Mouse (Mus musculus) thymus, adult 2 months (tissue): ENCODE measurements at regions not wholly inside any gene's neighbourhood (a gene's known extent, or its start where the extent isn't known, plus 50 kb on each side); places are given as distances from the start of the nearest gene placed in this dataset.

Experiments used
- DNase-seq: peaks from one replicate; pipeline ENCODE4 v3.0.0; 2021
- H3K27ac ChIP-seq: fragments of 200-500 bp; 2 replicates; pipeline ENCODE4 v1.5.1; 2012; ENCODE audit warnings: low read length, control low read depth; ENCODE audit not compliant: control insufficient read depth, insufficient read depth
- H3K27me3 ChIP-seq: fragments of 200-500 bp; 2 replicates; pipeline ENCODE4 v1.6.1; 2012; ENCODE audit warnings: mild to moderate bottlenecking, low read length, moderate library complexity, mixed read lengths; ENCODE audit not compliant: control insufficient read depth, insufficient read depth
- H3K36me3 ChIP-seq: fragments of 200-500 bp; 2 replicates; pipeline ENCODE4 v1.6.1; 2012; ENCODE audit warnings: mild to moderate bottlenecking, low read length, moderate library complexity; ENCODE audit not compliant: control insufficient read depth, insufficient read depth
- H3K4me1 ChIP-seq: fragments of 200-500 bp; replicated peaks from 2 replicates; pipeline ENCODE4 v1.6.1; 2012; ENCODE audit warnings: low read length; ENCODE audit not compliant: control insufficient read depth, insufficient read depth
- H3K4me3 ChIP-seq: fragments of 200-500 bp; 2 replicates; pipeline ENCODE4 v1.5.1; 2012; ENCODE audit warnings: mild to moderate bottlenecking, low read length, control low read depth, moderate library complexity; ENCODE audit not compliant: control insufficient read depth, insufficient read depth
- CTCF ChIP-seq: fragments of 200-500 bp; IDR thresholded peaks from 2 replicates; pipeline ENCODE4 v1.5.1; 2012; ENCODE audit warnings: mild to moderate bottlenecking, control low read depth, low read length, moderate library complexity, borderline replicate concordance; ENCODE audit not compliant: control insufficient read depth, poor library complexity, insufficient read depth; ENCODE audit errors: extremely low read depth
- POLR2A ChIP-seq: fragments of 200-500 bp; IDR thresholded peaks from 2 replicates; pipeline ENCODE4 v1.6.1; 2012; ENCODE audit warnings: mild to moderate bottlenecking, low read length, control low read depth, moderate library complexity; ENCODE audit not compliant: control insufficient read depth, poor library complexity, insufficient read depth; ENCODE audit errors: extremely low read depth
- WGBS: fragments of 180-500 bp; shearing (Covaris S2); methylation state at CpG from one replicate; pipeline ENCODE4 v1.1.7; 2018; 5-methylcytosine and 5-hydroxymethylcytosine counted together

DNA sequence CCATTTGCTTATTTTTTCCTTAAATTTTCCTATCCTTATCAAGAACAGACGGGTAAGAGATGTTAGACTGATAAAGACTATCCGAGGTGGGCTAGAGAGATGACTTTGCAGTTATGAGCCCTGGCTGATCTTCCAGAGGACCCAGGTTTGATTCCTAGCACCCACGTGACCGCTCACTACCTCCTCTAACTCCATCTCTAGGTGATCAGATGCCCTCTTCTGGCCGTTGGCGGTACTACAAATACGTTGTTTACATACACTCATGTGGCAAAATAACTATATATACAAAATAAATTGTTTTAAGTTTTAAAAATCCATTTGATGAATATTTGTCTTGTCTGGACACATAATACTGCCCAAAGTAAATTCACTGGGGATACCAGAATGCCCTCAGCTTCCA, 604.6 kb downstream of the Adgrl2 start:
- TF ChIP-seq CTCF (no peak), POLR2A (no peak)
- peaks cover 6% of the 10 kb centered on the region; the same call in 1 of the 2 replicates for H3K4me1 ChIP-seq
- no peak overlapping the region for H3K4me3 ChIP-seq
- no peaks in the 10 kb centered on the region for H3K36me3 ChIP-seq
- WGBS = 96% methylated on average over 7 of the region's 7 CpGs
- no peak overlapping the region for H3K27ac ChIP-seq
- DNase-seq = peak; percentile 5
- H3K27me3 ChIP-seq = no peaks in the 10 kb centered on the region

DNA sequence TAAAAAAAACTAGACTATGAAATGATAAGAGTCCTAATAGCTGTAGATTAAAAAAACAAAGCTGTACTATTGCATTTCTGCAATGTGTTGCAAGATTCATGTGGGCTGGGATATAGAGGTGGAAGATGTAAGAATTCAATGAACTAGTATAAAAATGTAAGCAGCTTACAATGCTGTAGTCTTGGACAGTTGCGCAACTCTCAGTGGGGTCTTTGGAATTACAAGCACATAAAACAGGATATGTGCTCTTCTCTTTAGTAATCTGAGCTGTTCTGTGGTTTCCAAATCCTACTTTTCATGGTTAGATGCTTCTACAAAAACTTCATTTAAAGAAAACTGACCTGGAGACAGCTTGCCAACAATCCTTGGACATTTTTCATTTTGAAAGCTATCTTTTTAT, 609.3 kb downstream of the Adgrl2 start:
- DNase-seq = no peak
- H3K36me3 ChIP-seq = no peaks in the 10 kb centered on the region
- H3K4me3 ChIP-seq = no peak overlapping the region
- no peaks in the 10 kb centered on the region for H3K27me3 ChIP-seq
- TF ChIP-seq POLR2A = no peak
- no peak for TF ChIP-seq CTCF
- 93% methylated on average over 1 of the region's 1 CpGs for WGBS
- no peaks in the 10 kb centered on the region for H3K4me1 ChIP-seq
- no peak overlapping the region for H3K27ac ChIP-seq

- WGBS = 95% methylated on average over 5 of the region's 5 CpGs
- no peaks in the 10 kb centered on the region for H3K4me1 ChIP-seq
- no peak for TF ChIP-seq POLR2A
- no peak for TF ChIP-seq CTCF
- no peak overlapping the region for H3K4me3 ChIP-seq
- H3K36me3 ChIP-seq = no peaks in the 10 kb centered on the region
- DNase-seq = no peak
- no peak overlapping the region for H3K27ac ChIP-seq
- H3K27me3 ChIP-seq = no peaks in the 10 kb centered on the region
These were observed 627.0 kb downstream of the Adgrl2 start for GRCm38 (mm10) chr3:148363331-148363730.

DNA sequence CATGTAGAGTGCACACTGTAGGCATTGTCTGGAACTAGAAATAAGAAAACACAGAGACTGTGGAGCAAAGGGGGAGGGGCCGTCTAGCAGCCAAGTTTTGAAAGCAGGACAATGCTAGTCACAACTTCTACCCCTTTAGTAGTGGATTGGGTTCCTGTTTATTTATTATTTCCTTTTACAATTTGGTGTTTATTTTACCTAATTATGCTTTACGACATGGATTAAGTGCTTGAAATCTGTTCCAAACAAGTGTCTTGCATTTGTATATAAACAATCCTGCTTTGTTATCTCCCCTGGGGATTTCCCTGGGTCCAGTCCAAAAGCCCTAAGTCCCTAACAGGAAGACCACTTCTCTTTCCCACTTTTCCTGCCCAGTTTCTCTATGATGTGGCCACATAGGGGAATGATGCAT, 627.9 kb downstream of the Adgrl2 start:
- no peaks in the 10 kb centered on the region for H3K4me1 ChIP-seq
- TF ChIP-seq CTCF (no peak), POLR2A (no peak)
- no peak for DNase-seq
- H3K27ac ChIP-seq = no peak overlapping the region
- H3K36me3 ChIP-seq = no peaks in the 10 kb centered on the region
- WGBS = 91% methylated on average over 2 of the region's 2 CpGs
- H3K27me3 ChIP-seq = no peaks in the 10 kb centered on the region
- no peak overlapping the region for H3K4me3 ChIP-seq

DNA sequence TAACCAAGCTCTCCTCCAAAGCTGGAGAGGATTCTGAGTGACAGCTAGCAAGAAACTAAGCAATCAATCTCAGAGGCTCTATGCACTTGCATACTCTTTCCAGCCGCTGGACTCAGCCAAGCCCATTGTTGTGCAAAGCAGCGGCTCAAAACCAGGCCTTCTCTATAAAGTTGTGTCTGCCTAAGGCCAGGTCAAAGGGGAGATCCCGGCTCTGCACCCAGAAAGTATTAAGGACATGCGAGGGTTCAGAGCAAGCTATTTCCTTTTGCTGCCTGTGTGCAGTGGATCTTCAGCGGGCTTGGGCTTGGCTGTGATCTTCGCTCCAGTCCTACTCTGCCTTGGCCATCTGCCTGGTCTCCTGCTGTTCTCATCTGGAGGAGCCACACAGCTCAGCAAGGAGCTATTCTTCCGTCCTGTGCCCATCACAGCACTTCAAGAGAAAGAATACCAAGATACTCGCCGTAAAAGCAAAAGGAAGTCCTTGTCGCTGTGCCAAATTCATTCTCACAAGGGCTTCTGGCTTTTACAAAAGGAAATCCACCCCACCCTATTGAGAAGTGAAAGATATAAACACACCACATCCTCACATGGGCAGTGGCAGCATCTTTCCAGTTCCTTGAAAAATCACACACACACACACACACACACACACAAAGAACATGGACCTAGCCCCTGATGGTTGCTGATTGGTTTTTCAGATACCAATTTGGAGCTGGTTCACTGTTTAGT, 646.6 kb downstream of the Adgrl2 start:
- no peak for DNase-seq
- 33% methylated on average over 10 of the region's 10 CpGs for WGBS
- Histone ChIP-seq H3K27ac (no peak overlapping the region), H3K4me1 (no peaks in the 10 kb centered on the region), H3K4me3 (no peak overlapping the region), H3K36me3 (no peaks in the 10 kb centered on the region), H3K27me3 (no peaks in the 10 kb centered on the region)
- TF ChIP-seq CTCF = no peak
- TF ChIP-seq POLR2A = no peak

DNA sequence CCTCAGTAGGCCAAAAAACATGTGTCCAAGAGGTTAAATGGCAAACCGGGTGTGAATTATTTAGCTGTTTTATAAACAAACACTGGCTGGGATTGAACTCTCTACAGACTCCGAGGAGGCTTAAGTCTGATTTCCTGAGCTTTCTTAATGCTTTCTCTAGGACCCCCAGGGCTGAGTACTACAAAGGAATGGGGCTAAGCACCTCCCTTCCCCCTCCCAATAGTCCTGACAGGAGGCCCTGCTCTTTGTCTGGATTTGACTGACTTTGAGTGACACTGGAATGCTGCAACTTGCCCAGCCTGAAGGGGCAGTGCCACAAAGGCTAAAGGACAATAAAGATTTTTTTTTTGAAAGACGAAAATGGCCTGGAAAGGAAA, 647.1 kb downstream of the Adgrl2 start:
- Histone ChIP-seq H3K27ac (no peak overlapping the region), H3K36me3 (no peaks in the 10 kb centered on the region), H3K4me1 (no peaks in the 10 kb centered on the region), H3K27me3 (no peaks in the 10 kb centered on the region), H3K4me3 (no peak overlapping the region)
- 71% methylated on average over 3 of the region's 3 CpGs for WGBS
- DNase-seq = no peak
- TF ChIP-seq CTCF (no peak), POLR2A (no peak)

- no peak for TF ChIP-seq POLR2A
- TF ChIP-seq CTCF = no peak
- H3K36me3 ChIP-seq = no peaks in the 10 kb centered on the region
- H3K27ac ChIP-seq = no peak overlapping the region
- no peak for DNase-seq
- no peaks in the 10 kb centered on the region for H3K27me3 ChIP-seq
- whole genome bisulfite sequencing = 91% methylated on average over 2 of the region's 2 CpGs
- no peak overlapping the region for H3K4me3 ChIP-seq
- H3K4me1 ChIP-seq = no peaks in the 10 kb centered on the region; the same call in 1 of the 2 replicates
These were observed 651.1 kb downstream of the Adgrl2 start for GRCm38 (mm10) chr3:148339258-148339657.
